Mouse (Mus musculus): ENCODE data around the gene Lekr1.
"Not testable (repeated sequence)": the region's sequence is repeated elsewhere in the genome, so short reads cannot be mapped to it uniquely, and the experiment has no call there.

The Lekr1 gene

GRCm38 (mm10) chr3:65767202-65767862, 101.3 kb downstream of the Lekr1 start:
- DNase-seq (ENCODE audit: low spot score): no peak

- not testable (repeated sequence) for DNase-seq (ENCODE audit: low spot score)
Measured at GRCm38 (mm10) chr3:65769666-65770065, 103.6 kb downstream of the Lekr1 start.

GRCm38 (mm10) chr3:65773910-65774309, 107.9 kb downstream of the Lekr1 start:
- no peak for DNase-seq (ENCODE audit: low spot score)

GRCm38 (mm10) chr3:65775096-65775495, 109.1 kb downstream of the Lekr1 start:
- no peak for DNase-seq (ENCODE audit: low spot score)

GRCm38 (mm10) chr3:65782246-65782645, 116.2 kb downstream of the Lekr1 start:
- no peak for DNase-seq (ENCODE audit: low spot score)

- DNase-seq (ENCODE audit: low spot score): no peak
Measured at GRCm38 (mm10) chr3:65790076-65790685, 124.2 kb downstream of the Lekr1 start.

GRCm38 (mm10) chr3:65793561-65793960, 127.5 kb downstream of the Lekr1 start:
- DNase-seq (ENCODE audit: low spot score): no peak

GRCm38 (mm10) chr3:65794711-65795110, 128.7 kb downstream of the Lekr1 start:
- no peak for DNase-seq (ENCODE audit: low spot score)

GRCm38 (mm10) chr3:65797345-65798137, 131.5 kb downstream of the Lekr1 start:
- no peak for DNase-seq (ENCODE audit: low spot score)

GRCm38 (mm10) chr3:65800962-65801361, 134.9 kb downstream of the Lekr1 start:
- DNase-seq (ENCODE audit: low spot score): no peak

- DNase-seq (ENCODE audit: low spot score): no peak
Measured at GRCm38 (mm10) chr3:65802185-65802584, 136.2 kb downstream of the Lekr1 start.

- DNase-seq (ENCODE audit: low spot score): no peak
Measured at GRCm38 (mm10) chr3:65802868-65803267, 136.8 kb downstream of the Lekr1 start.

GRCm38 (mm10) chr3:65814881-65815280, 148.9 kb downstream of the Lekr1 start:
- DNase-seq (ENCODE audit: low spot score): no peak

GRCm38 (mm10) chr3:65816012-65816411, 150.0 kb downstream of the Lekr1 start:
- DNase-seq (ENCODE audit: low spot score): no peak

- no peak for DNase-seq (ENCODE audit: low spot score)
Measured at GRCm38 (mm10) chr3:65818597-65818996, 152.6 kb downstream of the Lekr1 start.

GRCm38 (mm10) chr3:65819841-65820240, 153.8 kb downstream of the Lekr1 start:
- DNase-seq (ENCODE audit: low spot score): no peak

- DNase-seq (ENCODE audit: low spot score): no peak
Measured at GRCm38 (mm10) chr3:65824886-65825285, 158.9 kb downstream of the Lekr1 start.

GRCm38 (mm10) chr3:65826716-65827115, 160.7 kb downstream of the Lekr1 start:
- no peak for DNase-seq (ENCODE audit: low spot score)

GRCm38 (mm10) chr3:65827400-65827799, 161.4 kb downstream of the Lekr1 start:
- no peak for DNase-seq (ENCODE audit: low spot score)

- DNase-seq (ENCODE audit: low spot score): no peak
Measured at GRCm38 (mm10) chr3:65828020-65828419, 162.0 kb downstream of the Lekr1 start.

- DNase-seq (ENCODE audit: low spot score): peak; percentile 27
Measured at GRCm38 (mm10) chr3:65829230-65829629, 163.2 kb downstream of the Lekr1 start.

- DNase-seq (ENCODE audit: low spot score): no peak
Measured at GRCm38 (mm10) chr3:65829943-65830483, 164.0 kb downstream of the Lekr1 start.

GRCm38 (mm10) chr3:65830801-65831200, 164.8 kb downstream of the Lekr1 start:
- DNase-seq (ENCODE audit: low spot score): no peak

Data from urinary bladder, postnatal 10 days (tissue).